Mouse (Mus musculus): ENCODE measurements at regions not wholly inside any gene's neighbourhood (a gene's known extent, or its start where the extent isn't known, plus 50 kb on each side); places are given as distances from the start of the nearest gene placed in this dataset.

DNA sequence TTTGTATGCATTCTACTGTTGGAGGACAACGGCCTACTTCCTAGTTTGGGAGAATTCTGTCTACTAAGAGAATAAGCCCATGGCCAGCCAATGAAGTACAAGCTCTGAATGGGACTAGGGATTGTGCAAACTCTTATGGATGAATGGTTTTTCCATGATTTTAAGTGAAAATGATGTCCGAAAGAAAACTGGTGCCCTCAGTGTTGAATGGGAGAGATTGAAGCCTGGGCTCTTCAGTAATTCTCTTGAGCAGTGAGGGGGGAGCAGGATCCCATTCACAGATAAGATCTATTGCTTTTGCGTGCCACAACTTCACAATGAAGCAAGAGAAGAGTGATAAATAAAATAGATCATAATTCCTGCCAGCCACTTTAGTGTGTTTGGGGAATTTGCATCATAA lies 476.0 kb downstream of the Nyap2 start:
- no peaks in the 10 kb centered on the region for H3K4me1 ChIP-seq (ENCODE audit: control insufficient read depth in 1 of 2, insufficient read depth in 2 of 2)
- no peak overlapping the region for H3K4me2 ChIP-seq (ENCODE audit: insufficient read depth, low read depth, poor library complexity, severe bottlenecking)
- H3K9ac ChIP-seq (ENCODE audit: insufficient read depth, low read depth): no peak overlapping the region
- H3K27ac ChIP-seq (ENCODE audit: insufficient read depth, low read depth): no peak overlapping the region
- no peaks in the 10 kb centered on the region for H3K36me3 ChIP-seq (replicated peaks in 1 of 2; ENCODE audit: control insufficient read depth in 1 of 2, insufficient read depth in 1 of 2, low read length in 1 of 2)
- TF ChIP-seq NELFE (IDR thresholded peaks at IDR 0.05; ENCODE audit: low read depth, low read length): no peak
- H3K4me3 ChIP-seq (replicated peaks in 1 of 3; ENCODE audit: low read depth in 2 of 3, low read length in 2 of 3, poor library complexity in 1 of 3): no peak overlapping the region
- in situ Hi-C loops (cut with MboI; ENCODE audit: low pct_ligation_motif_present, low pct_unique_long_range_greater_than_20kb, low sequenced_read_pairs) (no loop called here), dilution Hi-C loops (cut with MboI; ENCODE audit: extremely low pct_ligation_motif_present, extremely low pct_unique_long_range_greater_than_20kb, low sequenced_read_pairs) (no loop called here)
- no peak for DNase-seq (ENCODE audit: extremely low read depth)
- H3K27me3 ChIP-seq (replicated peaks): no peaks in the 10 kb centered on the region
- no peaks in the 10 kb centered on the region for H3K9me3 ChIP-seq (replicated peaks; ENCODE audit: low read length)
- H3K79me2 ChIP-seq (replicated peaks; ENCODE audit: control insufficient read depth, extremely low read depth, insufficient read depth, poor library complexity, severe bottlenecking): no peaks in the 10 kb centered on the region

GRCm38 (mm10) chr1:81576965-81577664 lies 500.4 kb downstream of the Nyap2 start:
- DNase-seq (ENCODE audit: extremely low read depth): no peak
- H3K27me3 ChIP-seq (replicated peaks): no peaks in the 10 kb centered on the region
- no peak overlapping the region for H3K27ac ChIP-seq (ENCODE audit: insufficient read depth, low read depth)
- H3K9me3 ChIP-seq (replicated peaks; ENCODE audit: low read length): no peaks in the 10 kb centered on the region
- no peak overlapping the region for H3K4me3 ChIP-seq (replicated peaks in 1 of 3; ENCODE audit: low read depth in 2 of 3, low read length in 2 of 3, poor library complexity in 1 of 3)
- H3K79me2 ChIP-seq (replicated peaks; ENCODE audit: control insufficient read depth, extremely low read depth, insufficient read depth, poor library complexity, severe bottlenecking): no peaks in the 10 kb centered on the region
- in situ Hi-C loops (cut with MboI; ENCODE audit: low pct_ligation_motif_present, low pct_unique_long_range_greater_than_20kb, low sequenced_read_pairs) (no loop called here), dilution Hi-C loops (cut with MboI; ENCODE audit: extremely low pct_ligation_motif_present, extremely low pct_unique_long_range_greater_than_20kb, low sequenced_read_pairs) (no loop called here)
- TF ChIP-seq MAFK (IDR thresholded peaks at IDR 0.05; ENCODE audit: insufficient replicate concordance, low read length) (no peak), ZC3H11A (IDR thresholded peaks at IDR 0.05; ENCODE audit: low read depth, low read length) (no peak), MEF2A (IDR thresholded peaks at IDR 0.05; ENCODE audit: borderline replicate concordance, low read depth, low read length) (no peak), HCFC1 (IDR thresholded peaks at IDR 0.05; ENCODE audit: low read depth, low read length) (no peak), JUN (IDR thresholded peaks at IDR 0.05; ENCODE audit: insufficient read depth, low read depth, low read length) (no peak), KAT2A (IDR thresholded peaks at IDR 0.05; ENCODE audit: insufficient replicate concordance, low read length) (no peak), ZNF384 (IDR thresholded peaks at IDR 0.05; ENCODE audit: low read depth, low read length) (no peak), ETS1 (conservative IDR thresholded peaks at IDR 0.05; ENCODE audit: low read depth, low read length) (no peak), ZKSCAN1 (IDR thresholded peaks at IDR 0.05; ENCODE audit: borderline replicate concordance, low read depth, low read length) (no peak), RCOR1 (conservative IDR thresholded peaks at IDR 0.05; ENCODE audit: low read depth, low read length) (no peak), GABPA (IDR thresholded peaks at IDR 0.05; ENCODE audit: insufficient replicate concordance, low read depth, low read length) (no peak), CHD1 (IDR thresholded peaks at IDR 0.05; ENCODE audit: low read depth, low read length) (no peak), SMC3 (IDR thresholded peaks at IDR 0.05; ENCODE audit: low read depth, low read length) (no peak), MAZ (IDR thresholded peaks at IDR 0.05; ENCODE audit: low read depth, low read length) (no peak), E2F4 (IDR thresholded peaks at IDR 0.05; ENCODE audit: insufficient replicate concordance, low read depth, low read length) (no peak), USF1 (IDR thresholded peaks at IDR 0.05; ENCODE audit: low read depth, low read length) (no peak), MAX (IDR thresholded peaks at IDR 0.05; ENCODE audit: low read length) (no peak), CHD2 (IDR thresholded peaks at IDR 0.05; ENCODE audit: low read length) (no peak)
- H3K4me1 ChIP-seq (ENCODE audit: control insufficient read depth in 1 of 2, insufficient read depth in 2 of 2): no peaks in the 10 kb centered on the region
- no peaks in the 10 kb centered on the region for H3K36me3 ChIP-seq (replicated peaks in 1 of 2; ENCODE audit: control insufficient read depth in 1 of 2, insufficient read depth in 1 of 2, low read length in 1 of 2)
- no peak overlapping the region for H3K9ac ChIP-seq (ENCODE audit: insufficient read depth, low read depth)
- H3K4me2 ChIP-seq (ENCODE audit: insufficient read depth, low read depth, poor library complexity, severe bottlenecking): no peak overlapping the region

Data from CH12.LX (cell line).